Mouse (Mus musculus) cerebellum, adult 9-11 months (tissue): ENCODE results near the gene Rprd1b.

Experiments used
- DNase-seq: peaks from one replicate; pipeline ENCODE4 v3.0.0; 2022

The Rprd1b gene

DNA sequence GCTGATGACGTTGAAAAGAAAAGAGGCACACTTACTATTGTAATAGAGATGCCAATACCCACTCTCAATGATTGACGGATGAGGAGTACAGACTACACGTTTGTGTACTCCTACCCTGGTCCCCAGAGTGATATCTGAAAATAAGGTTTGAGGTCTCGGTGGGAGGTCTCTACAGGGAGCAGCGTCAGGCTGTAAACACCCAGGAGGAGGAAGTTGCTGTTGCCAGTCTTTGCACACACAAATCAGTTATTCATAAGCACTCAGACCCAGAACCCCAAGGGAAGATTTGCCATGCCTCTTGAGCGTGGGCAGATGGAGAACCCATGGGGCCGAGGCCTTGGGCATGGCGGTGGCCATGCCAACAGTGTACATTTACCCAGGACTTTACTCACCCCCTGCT, 56.2 kb downstream of the Rprd1b start:
- no peak for DNase-seq

DNA sequence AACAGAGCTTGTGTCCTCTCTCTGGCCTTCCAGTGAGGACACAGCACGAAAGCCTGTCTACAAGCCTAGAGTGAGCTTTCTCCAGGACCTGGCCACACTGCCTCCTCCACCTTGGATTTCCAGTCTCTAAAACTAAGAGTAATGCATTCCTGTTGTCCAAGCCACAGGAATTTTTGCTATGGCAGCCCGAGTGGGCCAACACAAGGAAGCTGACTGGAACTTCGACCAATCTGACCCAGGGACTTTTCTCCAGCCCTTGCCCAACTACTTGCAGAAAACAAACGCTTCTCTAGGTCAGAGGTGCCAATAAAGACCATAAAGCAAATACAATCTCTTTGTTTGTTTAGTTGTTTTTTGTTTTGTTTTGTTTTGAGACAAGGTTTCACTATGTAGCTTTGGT, 61.8 kb downstream of the Rprd1b start:
- DNase-seq: no peak

DNA sequence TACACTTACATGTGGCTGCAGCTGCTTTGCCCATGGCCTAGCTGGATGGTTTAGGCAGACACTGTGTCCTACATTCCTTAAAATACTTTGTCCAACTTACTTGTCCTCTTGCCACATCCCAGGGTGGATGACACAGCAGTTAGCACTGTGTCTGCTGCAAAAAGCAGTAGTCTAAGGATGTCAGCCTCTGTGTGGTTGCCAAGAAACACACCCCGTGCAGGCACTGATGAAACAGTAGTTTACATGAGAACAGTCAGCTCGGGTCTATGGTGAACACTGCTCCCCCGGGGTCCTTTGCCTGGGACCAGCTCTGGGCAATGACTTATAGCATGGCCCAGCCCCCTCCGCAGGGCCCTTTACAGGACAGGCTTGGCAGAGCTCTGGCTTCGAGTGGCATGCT, 65.0 kb downstream of the Rprd1b start:
- DNase-seq: no peak

- no peak for DNase-seq
Observed at GRCm38 (mm10) chr2:158094300-158094699, 66.0 kb downstream of the Rprd1b start.

GRCm38 (mm10) chr2:158094846-158095245, 66.5 kb downstream of the Rprd1b start:
- DNase-seq: peak; percentile 64

DNA sequence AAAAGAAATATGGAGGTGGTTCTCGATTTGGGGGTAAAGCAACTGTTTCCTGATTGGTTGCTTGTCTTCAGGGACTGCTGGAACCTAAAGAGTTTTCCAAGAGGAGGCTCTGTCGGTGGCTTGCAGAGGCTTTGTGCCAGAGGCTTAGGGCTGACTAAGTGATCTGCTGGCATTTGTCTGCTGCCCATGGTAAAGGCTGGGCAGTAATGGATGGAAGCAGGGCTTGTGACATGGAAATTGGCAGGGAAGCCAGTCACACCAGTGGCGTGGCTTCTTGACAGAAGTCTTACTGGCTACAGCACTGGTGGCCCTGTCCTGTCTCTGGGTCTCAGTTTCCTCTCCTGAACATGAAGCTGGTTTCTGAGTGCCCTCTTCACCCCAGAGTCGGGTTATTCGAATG, 68.8 kb downstream of the Rprd1b start:
- no peak for DNase-seq

DNA sequence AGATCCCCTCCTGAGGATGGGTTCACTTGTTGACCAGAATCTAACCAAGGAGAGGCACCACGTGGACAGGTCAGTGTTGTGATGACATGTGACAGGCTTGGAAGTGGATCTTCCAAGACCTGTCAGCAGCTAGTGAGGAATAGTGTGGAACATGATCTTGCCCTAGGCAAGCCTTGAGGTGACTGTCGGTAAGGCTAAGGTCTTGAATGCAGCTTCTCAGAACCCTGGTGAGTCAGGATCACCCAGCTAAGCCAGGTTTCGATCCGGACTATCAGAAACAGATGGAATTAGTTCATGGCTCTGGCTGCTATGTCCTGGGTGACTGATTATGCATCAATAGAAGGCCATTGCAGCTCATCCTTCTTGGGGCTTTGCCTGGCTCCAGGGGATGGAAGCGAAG, 70.4 kb downstream of the Rprd1b start:
- no peak for DNase-seq

DNA sequence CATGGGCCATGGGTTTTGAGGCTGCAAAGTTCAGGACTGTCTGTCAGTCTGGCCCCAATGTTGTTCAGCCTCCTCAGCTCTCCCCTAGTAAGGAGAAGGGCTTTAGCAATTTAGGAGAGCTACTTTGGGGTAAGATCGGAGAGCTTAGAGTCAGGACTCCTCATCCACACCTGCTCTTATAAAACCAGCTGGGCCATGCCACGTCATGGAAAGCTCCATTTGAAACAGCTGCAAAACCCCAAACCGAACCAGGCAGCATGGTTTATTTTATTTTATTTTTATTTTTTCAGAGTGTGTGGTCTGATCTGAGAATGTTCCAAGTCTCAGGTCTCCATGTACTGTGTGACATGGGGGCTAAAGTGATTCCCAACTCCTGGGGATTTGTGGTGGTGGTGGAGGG, 71.2 kb downstream of the Rprd1b start:
- no peak for DNase-seq

DNA sequence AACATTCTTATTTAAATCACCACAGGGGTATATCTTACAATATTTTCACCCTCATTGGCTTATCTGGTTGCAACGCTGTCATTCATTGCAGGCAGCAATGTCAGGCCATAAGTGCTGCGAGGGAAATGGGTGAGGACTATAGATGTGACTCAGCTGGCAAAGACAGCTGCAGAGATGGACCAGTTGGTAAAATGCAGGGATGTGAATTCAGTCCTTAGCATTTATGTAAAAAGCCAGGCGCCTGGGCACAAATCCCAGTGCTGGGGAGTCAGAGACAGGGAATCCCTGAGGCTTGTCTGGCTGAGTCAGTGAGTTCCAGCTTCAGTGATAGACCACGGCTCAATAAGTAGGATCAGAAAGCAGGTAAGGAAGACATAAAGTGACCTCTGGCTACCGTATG, 73.5 kb downstream of the Rprd1b start:
- DNase-seq: no peak

DNA sequence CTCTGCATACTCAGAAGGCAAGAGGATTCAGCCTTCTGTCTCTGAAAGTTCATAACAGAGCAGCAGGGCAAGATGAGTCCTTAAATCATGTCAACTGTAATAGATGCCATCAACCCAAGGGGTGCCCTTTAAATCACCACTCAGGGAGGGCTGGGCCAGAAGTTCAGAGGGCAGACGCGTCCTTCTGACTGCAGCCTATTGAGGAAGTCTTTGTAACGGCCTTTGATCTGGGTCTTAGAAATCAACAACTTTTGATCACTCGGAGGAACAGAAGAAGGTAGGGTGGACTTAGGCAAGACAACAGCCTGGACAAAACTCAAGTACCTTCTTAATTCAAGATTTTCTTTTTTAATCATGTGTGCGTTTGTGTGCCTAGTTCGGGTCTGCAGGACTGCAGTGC, 76.7 kb downstream of the Rprd1b start:
- no peak for DNase-seq

DNA sequence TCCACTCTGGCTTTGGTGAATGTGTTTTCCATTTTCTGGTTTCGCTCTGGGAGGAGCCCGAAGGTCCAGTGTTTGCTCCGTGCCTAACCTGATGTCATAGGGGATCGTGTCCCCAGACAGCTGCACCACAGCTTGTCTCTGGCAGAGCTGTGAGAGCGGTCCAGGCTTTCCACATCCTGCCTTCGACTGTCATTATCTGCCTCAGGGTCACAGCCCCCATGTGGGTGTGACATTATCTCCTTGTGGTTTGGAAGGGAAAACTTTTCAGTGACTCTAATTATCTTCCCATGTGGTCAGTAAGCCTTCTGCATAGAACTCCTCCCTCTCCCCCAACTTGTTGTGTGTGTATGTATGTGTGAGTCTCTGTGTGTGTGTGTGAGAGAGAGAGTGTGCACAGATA, 77.3 kb downstream of the Rprd1b start:
- DNase-seq: no peak

DNA sequence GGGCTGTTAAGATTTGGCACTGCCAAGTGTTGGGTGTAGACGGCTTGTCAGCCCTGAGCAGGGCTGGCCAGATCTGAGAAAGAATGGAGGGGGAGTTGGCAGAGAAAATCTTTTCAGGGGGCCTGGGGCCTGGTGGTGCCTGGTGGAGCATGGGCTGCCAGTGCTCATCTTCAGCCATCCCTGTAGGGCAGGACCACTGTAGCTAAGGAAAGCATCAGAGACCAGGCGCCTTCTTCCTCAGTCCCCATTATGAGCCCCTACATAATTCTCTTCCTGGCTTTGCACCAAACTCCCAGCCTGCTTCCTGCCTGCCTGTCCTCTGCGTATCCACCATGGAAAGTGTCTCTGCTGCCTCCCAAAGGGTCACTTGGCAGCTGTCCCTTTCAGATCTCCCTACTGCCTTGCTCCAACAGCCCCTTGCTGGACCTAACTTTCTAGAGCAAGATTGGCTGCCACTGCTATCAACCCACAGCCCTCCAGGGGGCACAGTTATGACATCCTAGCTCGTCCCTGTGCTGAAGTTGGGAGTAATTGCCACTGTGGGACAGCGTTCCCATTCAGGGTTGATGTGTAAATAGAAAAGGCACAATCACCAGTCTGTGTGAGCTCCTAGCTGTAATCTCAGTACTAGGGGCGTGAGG, 78.8 kb downstream of the Rprd1b start:
- no peak for DNase-seq

- DNase-seq: no peak
Observed at GRCm38 (mm10) chr2:158109516-158109915, 81.2 kb downstream of the Rprd1b start.

DNA sequence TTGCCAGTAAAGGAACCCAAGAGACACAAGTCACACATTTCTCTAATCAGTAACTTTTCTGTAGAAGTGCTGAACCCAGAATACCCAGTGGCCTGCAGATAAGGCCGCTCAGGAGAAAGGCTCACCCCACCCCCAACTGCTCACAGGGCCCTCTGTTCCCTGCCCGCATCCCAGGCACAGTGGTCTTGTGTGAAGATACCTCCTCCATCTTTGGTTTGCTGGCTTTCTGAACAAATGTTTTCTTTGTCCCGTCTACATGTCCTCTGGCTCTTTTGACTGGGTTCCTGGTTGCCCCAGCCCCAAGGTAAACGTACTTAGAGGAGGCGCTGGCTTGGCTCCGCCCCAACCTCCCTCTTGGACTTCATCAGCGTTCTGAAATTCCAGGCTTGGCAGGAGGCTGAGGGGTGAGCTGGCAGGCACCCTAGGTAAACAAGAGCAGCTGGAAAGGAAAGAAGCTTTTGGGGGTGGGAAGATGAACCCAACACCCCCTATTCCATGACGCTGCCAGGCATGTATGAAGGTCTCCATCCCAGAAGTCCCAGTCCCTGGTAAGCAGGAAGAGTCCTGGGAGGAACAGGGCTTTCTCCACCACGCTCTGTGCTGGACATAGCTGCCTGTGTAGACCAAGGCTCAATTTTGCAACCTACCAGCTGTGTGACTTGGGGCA, 85.4 kb downstream of the Rprd1b start:
- no peak for DNase-seq

DNA sequence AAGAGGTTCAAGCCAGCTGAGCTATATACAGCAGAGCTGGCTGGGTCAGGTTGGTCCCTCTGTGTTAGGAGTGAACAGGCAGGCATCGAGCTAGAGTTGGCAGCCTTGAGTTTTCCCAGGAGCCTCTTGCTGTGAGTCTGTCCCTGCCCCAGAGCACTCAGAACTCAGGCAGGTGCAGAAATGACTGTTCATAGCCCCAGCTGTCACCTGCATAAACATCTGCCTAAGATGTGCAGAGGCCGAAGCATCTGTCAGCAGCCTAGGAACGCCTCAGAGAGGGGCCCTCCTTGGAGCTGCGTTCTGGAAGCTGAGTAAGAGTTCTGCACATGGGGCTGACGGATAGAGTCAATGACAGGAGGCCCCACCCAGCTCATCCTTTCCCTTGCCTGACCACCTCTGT, 86.6 kb downstream of the Rprd1b start:
- no peak for DNase-seq

GRCm38 (mm10) chr2:158115838-158116453, 87.6 kb downstream of the Rprd1b start:
- DNase-seq: no peak

- no peak for DNase-seq
Observed at GRCm38 (mm10) chr2:158116653-158117052, 88.4 kb downstream of the Rprd1b start.

- no peak for DNase-seq
Observed at GRCm38 (mm10) chr2:158119145-158119544, 90.8 kb downstream of the Rprd1b start.

- no peak for DNase-seq
Observed at GRCm38 (mm10) chr2:158120211-158120610, 91.9 kb downstream of the Rprd1b start.

- DNase-seq: no peak
Observed at GRCm38 (mm10) chr2:158120868-158121267, 92.6 kb downstream of the Rprd1b start.

GRCm38 (mm10) chr2:158121645-158122326, 93.5 kb downstream of the Rprd1b start:
- peak; percentile 61 for DNase-seq

DNA sequence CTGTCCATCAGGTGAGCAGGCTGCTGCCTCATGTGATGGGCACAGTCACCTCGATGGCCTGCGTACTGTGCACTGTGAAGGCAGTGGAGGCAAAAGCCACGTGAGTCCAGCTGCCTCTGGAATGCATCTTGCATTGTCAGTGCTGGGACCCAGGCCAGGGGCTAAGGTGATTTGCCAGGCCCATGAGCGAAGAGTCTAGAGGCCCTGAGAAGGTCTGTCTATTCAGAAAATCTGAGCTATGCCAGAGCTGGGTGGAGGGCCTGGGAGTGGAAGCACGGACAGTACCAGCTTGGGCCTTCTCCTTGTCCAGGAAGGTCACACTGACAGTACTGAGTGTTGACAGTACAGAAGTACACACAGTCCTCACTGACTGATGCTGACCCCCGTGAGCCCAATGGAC, 94.5 kb downstream of the Rprd1b start:
- DNase-seq: no peak

- no peak for DNase-seq
Observed at GRCm38 (mm10) chr2:158127245-158127644, 98.9 kb downstream of the Rprd1b start.

- no peak for DNase-seq
Observed at GRCm38 (mm10) chr2:158127872-158128271, 99.6 kb downstream of the Rprd1b start.
